Mouse (Mus musculus) large intestine, adult 2 months (tissue): ENCODE results near the gene Trpm5. TPM values are rescaled to one million over a fixed set of nuclear protein-coding genes. Genes with fewer than 3 reads are reported as not detected.

ENCODE experiments used
- DNase-seq: peaks from one replicate; pipeline ENCODE4 v3.0.0-alpha.2; 2012; ENCODE audit warnings: low read depth, low spot score
- polyA plus RNA-seq: library from polyadenylated mRNA; depleted of rRNA; stranded (reverse); fragments of >200 nt; gene quantifications from 2 replicates; pipeline ENCODE4 v1.2.3, GENCODE M21; 2012; rRNA removed

The Trpm5 gene
- polyA plus RNA-seq, 1 experiment = 6.5 TPM

DNA sequence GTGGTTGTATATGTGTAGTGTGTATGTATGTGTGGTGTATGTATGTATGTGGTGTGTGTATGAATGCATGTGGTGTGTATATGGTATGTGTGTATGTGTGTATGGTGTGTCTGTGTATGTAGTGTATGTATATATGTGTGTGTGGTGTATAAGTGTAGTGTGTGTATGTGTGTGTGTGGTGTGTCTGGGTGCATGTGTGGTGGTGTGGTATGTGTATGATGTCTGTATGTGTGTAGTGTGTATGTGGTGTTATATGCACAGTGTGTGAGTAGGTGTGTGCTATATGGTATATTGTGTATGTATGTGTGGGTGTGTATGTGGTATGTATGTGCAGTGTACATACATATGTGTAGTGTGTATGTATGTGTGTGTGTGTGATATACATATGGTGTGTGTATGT is 74.4 kb downstream of the Trpm5 start:
- DNase-seq = no peak

Other genes with a start within 250 kb of the Trpm5 start
- gene Th, start 163.5 kb downstream of the Trpm5 start, polyA plus RNA-seq = 1.7 and 4.4 TPM in 2 replicates
- gene Ascl2, start 125.4 kb downstream of the Trpm5 start, polyA plus RNA-seq = 10.0 and 10.1 TPM in 2 replicates
- gene Tspan32, start 89.6 kb downstream of the Trpm5 start, polyA plus RNA-seq = 6.2 and 6.4 TPM in 2 replicates
- gene Cd81, start 41.9 kb downstream of the Trpm5 start, polyA plus RNA-seq = 203 and 264 TPM in 2 replicates
- gene Tssc4, start 25.4 kb downstream of the Trpm5 start, polyA plus RNA-seq = 66.3 and 72.9 TPM in 2 replicates
- 52.6 and 54.8 TPM in 2 replicates for gene Kcnq1, start 11.7 kb upstream of the Trpm5 start, polyA plus RNA-seq